Mouse (Mus musculus) kidney, postnatal 4 days (tissue): Measurements from ENCODE around the gene Sart1.
A peak's percentile ranks its signal among the peaks of the same experiment; 100 is the strongest.
"Not testable (repeated sequence)": the region's sequence is repeated elsewhere in the genome, so short reads cannot be mapped to it uniquely, and the experiment has no call there.

ENCODE experiments used
- DNase-seq, 2 experiments: peaks; one replicate each; pipeline ENCODE4 v3.0.0; 2021; ENCODE audit warnings: mixed read lengths in 2 of 2

Sart1 gene

DNA sequence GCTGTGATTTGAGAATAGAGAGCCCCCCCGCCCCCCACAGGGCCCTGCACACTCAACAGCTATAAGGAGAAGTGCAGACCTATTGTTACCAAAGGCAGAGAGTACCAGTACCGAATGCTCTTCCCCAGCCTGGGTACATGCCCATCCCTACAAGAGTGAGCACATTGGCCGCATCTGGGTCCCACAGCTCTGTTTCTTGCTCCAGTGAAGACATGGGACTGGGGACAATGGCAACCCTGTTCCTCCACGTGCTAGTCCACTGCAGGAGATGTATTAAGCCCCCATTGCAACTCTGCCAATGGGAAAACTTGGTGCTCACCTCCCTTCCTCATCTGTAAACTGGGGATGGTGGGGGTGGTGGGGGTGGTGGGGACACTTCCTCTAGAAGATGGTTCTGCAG lies 25.3 kb upstream of the Sart1 start:
- no peak for DNase-seq

DNA sequence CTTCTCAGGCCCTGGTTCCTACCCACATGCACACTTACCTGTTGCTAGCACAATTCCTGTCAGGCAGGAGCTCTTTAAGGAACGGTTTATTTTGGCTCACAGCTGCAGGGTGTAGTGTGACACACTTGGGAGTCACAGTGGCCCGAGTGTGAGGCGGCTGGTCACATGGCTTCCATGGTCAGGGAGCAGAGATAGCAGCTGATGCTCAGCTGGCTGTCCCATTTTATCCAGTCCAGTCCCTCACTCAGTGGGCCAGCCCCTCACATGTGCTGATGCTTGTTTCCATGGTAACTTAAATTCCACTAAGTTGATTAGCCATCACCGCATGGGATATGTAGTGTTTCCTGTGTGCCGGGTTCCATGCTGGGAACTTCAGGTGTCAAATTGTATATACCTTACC lies 23.5 kb upstream of the Sart1 start:
- no peak for DNase-seq

DNA sequence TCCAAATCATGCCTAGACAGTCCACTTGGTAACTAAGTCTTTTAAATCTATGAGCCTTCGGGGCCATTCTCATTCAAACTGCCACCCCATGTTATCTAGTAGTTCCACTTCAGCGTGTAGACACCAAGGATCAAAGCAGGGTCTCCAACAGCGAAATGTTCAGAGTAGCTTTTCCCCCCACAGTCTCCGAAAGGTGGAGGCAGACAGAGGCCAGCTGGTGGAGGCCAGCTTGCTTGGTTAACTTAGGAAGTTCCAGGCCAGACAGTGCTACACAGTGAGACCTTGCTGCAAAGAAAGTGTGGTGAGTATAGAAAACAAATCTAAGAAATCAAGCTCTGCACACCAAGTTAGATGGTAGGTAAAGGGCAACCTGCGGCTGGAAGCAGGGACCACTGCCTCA lies 22.1 kb upstream of the Sart1 start:
- DNase-seq, result no peak

DNA sequence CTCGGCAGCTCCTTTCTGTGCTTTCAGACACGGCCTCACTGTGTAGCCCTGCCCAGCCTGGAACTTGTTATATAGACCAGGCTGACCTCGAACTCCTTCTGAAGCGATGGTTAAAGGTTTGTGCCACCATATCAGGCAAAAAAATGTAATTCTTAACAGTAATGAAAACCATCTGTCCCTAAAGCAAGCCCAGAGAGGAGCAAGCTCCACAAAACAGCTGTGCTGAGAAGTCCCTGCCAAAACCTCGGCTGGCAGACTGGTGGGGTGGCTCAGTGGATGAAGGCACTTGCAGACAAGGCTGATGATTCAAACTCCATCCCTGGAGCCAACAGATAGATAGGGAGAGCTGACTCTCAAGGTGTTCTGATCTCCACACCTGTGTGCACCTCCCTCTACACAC lies 20.6 kb upstream of the Sart1 start:
- DNase-seq, result peak; percentile 41 to 58

DNA sequence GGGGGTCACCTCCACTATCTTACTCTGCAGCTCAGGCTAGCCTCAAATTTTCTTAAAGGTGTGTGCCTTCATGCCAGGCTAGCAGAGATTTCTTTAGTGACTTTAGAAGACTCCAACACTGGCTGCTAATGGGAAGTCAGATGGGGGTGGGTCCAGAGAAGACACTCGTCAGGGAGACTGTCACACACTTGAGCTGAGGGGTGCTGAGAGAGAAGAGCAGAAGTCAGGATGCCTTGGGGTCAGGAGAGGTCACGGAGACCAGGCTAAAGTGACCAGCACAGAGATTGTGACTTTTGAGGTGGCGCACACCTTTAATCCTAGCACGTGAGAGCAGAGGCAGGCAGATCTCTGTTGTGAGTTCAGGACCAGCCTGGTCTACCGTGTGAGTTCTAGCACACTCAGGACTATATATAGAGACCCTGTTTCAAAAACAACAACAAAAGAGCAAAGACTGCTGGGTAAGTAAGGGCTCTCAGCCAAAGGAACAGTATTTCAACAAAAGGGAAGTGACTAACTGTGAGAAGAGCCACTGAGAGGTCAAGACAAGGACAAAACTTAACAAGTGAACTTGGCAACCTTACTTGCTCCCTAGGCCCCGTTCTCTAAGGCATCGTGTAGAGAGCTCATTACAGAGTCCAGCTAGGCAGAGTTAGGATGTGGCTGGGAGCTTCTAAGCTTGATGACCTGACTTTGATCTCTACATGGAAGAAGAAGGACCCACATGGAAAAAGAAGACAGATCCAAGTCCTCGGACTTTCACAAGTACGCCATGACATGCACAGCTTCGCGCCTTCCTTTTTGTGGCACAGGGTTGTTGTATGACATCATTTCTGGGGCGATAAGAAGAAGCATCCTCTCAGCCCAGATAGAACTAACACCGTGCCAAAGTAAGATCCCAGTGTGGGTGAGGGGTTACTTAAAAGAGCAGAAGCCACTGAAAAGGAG lies 19.8 kb upstream of the Sart1 start:
- DNase-seq, result no peak

DNA sequence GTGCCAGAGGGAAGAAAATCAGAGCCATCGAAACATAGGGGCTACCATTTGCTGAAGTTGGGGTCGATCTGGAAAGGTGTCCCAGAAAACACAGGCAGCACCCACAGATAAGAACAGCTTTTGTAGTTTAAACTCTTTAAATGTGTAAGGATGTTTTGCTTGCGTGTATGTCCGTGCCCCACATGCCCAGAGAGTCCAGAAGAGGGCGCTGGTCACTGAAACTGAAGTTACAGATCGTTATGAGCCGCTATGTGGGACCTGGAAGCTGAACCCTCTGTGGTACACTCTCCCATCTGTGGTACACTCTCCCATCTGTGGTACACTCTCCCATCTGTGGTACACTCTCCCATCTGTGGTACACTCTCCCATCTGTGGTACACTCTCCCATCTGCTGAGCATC lies 18.6 kb upstream of the Sart1 start:
- DNase-seq, result peak; percentile 76 to 83

DNA sequence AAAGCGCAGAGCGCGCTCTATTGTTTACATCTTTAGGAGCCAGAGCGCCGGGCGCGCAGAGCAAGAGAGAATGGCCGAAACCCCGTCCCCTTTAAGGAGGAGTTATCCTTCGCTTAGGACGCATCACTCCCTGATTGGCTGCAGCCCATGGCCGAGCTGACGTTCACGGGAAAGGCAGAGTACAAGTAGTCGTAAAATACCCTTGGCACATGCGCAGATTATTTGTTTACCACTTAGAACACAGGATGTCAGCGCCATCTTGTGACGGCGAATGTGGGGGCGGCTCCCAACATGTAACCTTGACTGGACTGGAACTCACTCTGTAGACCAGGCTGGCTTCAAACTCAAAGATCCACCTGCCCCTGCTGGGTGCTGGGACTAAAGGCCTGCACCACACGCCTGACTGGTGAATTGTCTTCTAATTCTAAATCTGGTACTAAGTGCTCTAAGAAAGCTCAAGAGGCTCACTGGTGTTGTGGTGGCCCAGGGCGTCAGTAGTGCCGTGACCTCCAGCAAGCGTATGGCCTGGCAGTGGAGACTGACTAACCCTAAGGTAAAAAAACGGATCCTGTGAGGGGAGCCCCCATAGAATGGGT lies 18.1 kb upstream of the Sart1 start:
- peak; percentile 56 to 71 for DNase-seq

DNA sequence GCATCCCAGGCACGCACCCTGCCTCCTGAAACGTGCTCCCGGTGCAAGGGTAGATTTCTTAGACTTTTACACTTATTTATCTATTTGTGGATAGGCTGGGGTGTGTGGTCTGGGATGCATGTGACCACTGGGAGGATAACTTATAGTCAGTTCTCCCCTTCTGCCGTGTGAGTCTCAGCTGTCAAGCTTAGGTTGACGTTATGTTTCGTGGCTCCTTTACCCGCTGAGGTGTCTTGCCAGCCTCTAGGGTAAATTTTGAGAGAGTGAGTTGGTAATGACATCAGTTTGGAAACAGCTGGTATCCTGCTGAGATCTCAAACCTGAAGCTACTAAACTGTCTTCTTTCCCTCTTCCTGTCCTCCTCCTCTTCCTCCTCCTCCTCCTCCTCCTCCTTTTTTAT lies 17.4 kb upstream of the Sart1 start:
- no peak for DNase-seq

DNA sequence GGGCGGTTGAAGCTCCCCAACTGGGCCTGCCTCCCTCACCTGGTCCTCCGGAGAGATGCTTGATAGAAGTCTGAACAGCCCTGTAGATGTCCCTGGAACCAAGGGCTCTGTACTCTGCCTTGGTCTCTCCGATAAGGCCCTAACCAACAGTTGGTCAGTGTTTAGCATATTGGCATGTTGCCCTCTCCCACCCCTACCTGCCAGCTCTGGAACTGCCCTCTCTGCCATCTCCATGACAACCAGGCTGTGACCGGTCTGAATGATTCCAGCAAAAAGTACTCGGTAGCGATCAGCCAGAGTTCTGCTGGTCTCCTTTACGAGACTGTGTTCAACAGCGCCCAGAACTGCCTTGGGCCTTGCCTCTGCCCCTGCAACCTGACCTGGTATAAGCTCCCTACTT lies 13.8 kb upstream of the Sart1 start, which contains the start of gene Tsga10ip:
Tsga10ip (minus strand) TSS at position 234 of the 400 bp plus-strand sequence.
- DNase-seq, result peak; percentile 32 to 52

DNA sequence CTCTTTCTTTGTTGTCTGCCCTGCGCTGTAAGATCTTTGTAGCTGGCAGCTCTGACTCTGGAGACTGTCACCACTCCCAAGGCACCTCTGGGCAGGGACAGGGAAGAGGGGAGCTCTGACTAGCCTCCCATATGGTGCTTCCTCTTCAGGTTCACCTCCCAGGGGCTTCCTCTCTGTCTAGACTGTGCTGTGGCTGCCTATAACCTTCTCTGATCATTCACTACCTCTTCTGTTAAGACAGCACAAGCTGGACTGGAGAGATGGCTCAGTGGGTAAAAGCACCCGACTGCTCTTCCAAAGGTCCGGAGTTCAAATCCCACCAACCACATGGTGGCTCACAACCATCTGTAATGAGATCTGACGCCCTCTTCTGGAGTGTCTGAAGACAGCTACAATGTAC lies 12.6 kb upstream of the Sart1 start:
- DNase-seq, result not testable (repeated sequence)

DNA sequence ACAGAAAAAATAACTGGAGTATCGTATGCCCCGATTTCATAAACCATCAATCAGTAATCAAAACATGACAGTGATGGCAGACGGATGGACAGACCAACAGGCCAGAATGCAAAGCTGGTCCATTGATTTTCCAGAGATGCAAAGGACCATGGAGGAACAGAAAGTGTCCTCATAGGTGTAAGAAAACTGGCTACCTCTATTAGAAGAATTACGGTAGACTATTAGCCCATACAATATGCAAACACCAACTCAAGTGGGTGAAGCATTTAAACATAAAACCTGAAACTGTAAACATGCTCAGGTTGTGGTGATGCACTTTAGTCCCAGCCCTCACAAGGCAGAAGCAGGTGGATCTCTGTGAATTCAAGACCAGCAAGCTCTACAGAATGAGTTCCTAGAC lies 6.9 kb upstream of the Sart1 start:
- no peak for DNase-seq

DNA sequence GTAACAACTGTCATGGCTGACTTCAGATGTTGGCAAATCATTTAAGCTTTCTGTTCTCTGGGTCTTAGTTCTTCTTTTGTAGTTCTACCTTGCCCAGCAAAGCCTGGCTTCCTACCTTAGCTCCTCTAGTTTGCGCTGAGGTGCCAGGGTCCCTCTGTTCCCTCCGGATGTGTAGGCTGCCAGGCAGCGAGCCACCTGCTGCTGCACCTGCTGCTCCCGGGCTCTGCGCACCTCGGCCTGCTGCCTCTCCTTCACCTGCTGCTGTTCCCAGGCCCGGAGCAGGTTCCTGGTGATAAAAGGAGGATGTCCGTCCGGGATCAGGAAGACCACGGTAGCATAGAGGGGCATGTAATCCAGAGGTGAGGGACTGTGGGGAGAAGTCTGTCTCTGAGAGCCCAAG lies 5.7 kb upstream of the Sart1 start:
- no peak for DNase-seq

DNA sequence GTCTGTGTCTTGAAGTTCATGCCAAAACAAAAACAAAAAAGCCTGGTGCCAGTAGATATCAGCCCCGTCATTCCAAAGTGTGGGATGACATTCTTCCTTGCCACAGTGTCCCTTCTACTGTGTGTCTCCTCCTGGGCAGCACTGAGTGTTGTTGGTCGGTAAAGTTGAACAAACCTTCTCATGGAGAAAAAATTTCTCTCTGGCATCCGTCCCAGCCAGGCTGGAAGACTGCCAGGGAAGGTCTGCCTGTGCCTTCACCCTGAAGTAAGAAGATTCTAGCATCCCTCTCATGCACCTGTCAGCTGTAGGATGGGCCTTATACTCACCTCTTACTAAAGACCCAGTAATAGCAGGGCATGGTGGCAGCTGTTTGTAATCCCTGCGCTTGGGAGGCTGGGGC lies 4.4 kb upstream of the Sart1 start:
- DNase-seq, result peak; percentile 77 to 80

DNA sequence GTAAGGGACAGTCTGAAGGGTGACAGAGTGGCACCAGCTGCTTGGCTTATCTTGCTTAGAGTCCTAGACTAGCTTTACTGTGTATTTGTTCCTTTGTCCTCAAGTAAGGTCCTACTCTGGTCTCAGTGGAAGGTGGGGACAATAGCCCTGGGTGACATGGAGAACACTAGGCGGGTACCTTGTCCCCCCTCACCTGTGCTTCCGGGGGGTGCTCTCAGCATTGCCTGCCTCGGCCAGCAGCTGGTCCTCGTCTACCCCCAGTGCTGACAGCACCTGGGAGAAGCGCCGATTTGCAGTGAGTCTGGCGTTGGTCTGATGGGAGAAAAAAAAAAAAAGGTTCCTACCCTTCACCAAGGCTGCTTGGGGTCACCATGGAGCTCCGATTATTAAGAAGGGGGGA lies 1.9 kb upstream of the Sart1 start:
- DNase-seq, result no peak

DNA sequence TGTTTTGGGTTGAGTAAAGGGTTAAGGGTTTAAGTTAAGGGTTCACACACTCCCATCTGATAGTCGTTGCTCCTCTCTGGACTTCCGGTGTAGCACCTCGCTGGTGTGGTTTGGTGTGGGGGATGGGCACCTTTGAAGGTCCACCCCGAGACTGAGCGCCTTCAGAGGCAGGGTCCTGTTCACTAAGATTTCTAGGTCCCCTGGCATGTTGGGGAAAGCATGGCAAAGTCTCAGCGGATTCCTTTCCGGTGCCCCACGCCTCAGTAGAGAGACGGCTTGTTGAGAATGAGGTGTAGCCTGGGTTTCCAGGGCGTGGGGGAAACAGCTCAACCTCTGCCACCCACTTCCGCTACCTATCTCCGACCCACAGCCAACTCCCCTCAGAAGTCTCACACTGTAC lies 1.1 kb upstream of the Sart1 start:
- DNase-seq, result peak; percentile 54 to 73

DNA sequence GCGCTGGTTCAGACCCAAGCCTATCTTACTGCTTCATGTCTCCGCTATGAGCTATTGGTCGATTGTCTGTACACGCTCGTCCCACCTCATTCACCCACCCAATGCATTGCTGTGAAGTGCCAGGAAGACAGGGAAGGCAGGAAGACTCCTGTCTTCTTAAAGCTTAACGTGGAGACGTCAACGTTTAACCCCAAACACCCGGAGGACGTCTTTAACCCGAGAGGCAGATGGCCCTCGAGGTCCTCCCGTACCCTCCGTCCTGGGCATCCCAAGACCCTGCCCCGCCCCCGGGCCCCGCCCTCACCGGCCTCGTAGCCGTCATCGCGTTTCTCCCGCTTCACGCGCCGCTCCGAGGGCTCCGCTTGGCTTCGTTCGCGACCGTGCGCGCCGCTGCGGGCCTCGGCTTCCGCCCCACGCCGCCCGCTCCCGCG lies 477 bp downstream of the Sart1 start:
- peak; percentile 61 to 68 for DNase-seq

DNA sequence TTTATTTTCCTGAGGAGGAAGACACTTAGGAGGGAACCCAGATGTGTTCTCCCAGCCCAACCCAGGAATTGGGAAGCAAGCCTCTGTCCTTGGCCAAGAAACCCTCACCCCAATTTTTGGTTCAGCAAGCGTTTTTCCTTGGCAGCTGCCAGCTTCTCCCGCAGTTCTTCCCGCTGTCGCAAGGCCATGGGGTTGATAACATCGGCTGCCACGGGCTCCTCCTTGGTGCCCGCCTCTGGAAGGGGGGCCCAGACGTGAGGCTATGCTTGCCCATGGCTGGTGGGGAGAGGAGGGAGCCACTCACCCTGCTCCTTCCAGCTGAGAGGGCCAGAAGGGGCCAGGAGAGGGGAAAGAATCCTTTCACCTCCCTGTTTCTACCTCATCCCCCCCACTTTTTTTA lies 3.8 kb downstream of the Sart1 start:
- no peak for DNase-seq

DNA sequence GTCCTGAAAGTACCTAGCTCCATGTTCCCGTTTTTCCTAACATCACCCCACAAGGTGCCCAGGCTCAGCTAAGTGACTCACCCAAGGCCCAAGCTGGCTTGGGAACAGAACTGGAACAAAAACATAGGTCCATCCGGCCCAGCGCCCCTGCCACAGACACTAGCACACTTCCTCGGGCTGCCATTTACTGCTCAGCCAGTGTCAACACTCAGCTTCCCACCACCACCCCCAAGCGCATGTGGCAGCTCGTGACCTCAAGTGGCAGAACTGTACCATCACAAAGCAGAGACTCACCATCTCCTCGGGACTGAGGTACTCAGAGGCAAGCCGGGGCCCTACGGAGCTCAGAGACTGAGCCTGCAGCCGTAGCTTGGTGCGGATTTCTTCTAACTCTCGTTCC lies 5.2 kb downstream of the Sart1 start:
- DNase-seq, result no peak

DNA sequence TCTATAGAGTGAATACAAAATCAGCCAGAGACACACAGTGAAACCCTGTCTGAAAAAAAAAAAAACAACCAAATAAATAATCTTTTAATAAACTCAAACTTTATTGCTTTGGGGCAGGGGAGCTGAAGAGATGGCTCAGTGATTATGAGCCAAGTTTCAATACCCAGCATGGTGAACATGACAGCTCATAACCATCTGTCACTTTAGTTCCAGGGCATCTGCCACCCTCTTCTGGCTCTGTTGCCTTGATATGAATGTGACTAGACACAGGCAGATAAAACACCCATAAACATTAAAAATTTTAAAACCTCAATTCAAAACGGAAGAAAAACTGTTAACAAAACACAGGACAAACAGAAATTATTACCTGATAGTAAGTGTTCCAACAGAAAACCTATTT lies 11.1 kb downstream of the Sart1 start:
- DNase-seq, result no peak

DNA sequence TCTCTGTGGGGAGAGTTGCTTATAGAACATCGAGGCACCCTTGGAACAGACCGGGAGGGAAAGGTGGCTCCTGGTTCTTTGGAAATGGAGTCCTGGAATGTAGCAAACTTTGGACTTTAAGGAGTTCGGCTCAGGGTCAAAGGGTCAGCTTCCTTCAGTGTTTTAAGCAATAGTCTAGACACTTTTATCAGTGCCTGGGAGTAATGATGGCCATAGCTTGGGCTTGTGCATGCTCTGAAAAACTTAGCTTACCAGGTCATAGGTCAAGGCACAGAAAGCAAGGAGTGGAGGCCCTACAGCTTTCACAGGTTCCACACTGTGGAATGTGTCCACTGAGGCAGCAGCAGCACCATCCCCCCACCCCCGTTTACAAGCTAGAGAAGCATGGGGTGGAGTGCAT lies 13.8 kb downstream of the Sart1 start:
- DNase-seq, result no peak

DNA sequence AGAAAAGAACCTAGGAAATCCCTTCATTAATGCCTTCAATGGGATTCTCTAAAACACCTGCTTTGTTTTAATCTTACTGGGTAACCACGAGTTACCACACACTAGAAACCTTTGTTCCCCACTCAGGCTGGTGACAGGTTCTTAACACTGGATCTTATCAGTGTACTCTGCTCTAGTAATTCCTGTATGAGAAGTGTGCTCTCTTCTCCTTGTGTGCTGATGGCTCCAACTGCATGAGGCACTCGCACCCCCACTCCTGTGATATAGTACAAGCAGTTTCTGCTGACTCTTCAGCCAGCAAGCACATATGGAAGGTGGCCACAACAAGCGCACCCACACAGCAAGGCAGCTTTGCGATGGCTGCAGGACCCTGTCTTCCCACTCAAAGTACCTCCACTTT lies 14.3 kb downstream of the Sart1 start:
- no peak for DNase-seq

DNA sequence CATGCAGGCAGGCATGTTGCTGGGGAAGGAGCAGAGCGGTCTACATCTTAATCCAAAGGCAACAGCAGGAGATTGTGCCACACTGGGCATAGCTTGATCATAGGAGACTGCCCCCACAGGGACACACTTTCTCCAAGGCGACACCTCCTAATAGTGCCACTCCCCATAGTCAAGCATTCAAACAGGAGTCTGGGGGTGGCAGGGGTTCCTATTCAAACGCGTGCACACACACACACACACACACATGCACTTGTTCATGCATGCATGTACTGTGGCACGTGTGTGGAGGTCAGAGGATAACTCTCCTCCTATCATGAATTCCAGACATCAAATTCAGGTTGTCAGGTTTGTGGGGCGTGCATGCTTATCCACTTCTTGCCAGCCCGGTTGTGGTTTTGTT lies 15.8 kb downstream of the Sart1 start:
- no peak for DNase-seq

DNA sequence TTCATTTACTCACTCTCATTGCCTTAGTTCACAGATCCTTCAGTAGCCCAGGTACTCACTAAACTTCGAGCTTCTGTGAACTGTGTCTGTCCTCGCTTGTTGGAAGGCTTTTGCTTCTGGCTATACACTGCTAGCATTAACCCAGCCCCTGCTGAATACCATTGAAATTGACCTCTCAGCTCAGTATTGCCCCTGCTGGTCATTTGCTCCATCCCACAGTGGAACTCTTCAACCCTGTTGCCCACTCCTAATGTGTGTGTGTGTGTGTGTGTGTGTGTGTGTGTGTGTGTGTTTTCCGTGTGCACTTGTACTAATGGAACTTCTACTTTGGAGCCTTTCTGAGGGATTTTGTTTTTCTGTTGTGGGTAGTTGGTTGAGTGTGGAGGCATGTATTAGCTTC lies 17.6 kb downstream of the Sart1 start:
- DNase-seq, result peak in 1 of 2 experiments; percentile 37

DNA sequence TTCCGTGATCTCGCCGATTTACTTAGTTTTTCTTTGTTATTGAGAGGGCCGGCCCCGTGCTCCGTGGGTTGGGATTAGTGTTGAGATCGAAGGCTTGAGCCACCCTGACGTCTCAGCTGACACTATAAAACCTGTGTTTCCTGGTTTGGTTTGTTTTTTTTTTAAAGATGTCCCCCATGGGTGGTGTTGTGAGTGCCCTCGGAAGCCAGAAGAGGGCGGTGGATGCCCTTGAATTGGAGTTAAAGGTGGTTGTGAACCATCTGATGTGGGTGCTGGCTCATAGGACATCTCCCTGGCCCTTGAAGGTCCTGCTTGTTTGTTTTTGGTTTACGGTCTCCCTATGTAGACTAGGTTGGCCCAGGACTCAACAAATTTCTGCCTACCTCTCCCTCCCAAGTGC lies 21.0 kb downstream of the Sart1 start:
- peak in 1 of 2 experiments; percentile 38 for DNase-seq

DNA sequence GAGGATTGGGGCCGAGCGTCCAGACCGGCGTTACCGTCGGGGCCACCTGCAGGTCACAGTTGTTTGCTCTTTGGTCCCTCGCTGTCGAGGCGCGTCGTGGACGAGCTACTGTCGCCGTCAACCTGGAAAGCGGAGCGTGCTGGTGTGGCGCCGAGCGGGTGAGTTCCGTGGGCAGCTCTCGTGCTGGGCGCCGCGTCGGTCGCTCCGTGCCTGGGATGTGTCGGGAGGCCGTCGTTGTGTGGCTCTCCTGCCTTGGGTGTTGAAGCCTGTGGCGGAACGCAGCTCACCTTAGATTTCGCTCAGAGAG lies 21.5 kb downstream of the Sart1 start, which contains the start of gene Banf1:
Banf1 (minus strand) TSS at position 116 of the 307 bp plus-strand sequence.
- DNase-seq, result no peak
